Mouse (Mus musculus): Measurements from ENCODE around the gene Ppox. TPM values are rescaled to one million over a fixed set of nuclear protein-coding genes. Genes with fewer than 3 reads are reported as not detected.

Ppox gene
- polyA plus RNA-seq, 1 experiment from 2014 or later, result 49.5 TPM

- H3K9ac ChIP-seq, result no peak overlapping the region
- no peaks in the 10 kb centered on the region for H3K9me3 ChIP-seq
- H3K27ac ChIP-seq, result no peak overlapping the region
- H3K4me3 ChIP-seq, result no peak overlapping the region
- no peak overlapping the region for H3K4me2 ChIP-seq
- 77% methylated on average over 4 of the region's 4 CpGs for WGBS
- H3K27me3 ChIP-seq, result no peaks in the 10 kb centered on the region
- 0 out of 2 replicates have a peak, but pooled peaks cover 3% of the 10 kb centered on the region for H3K4me1 ChIP-seq
- ATAC-seq (ENCODE audit: insufficient number of reproducible peaks, low FRiP score, low TSS enrichment, low read depth), result no peak
- peaks cover 63% of the 10 kb centered on the region for H3K36me3 ChIP-seq
Measured at GRCm38 (mm10) chr1:171234538-171234937, 46.4 kb downstream of the Ppox start.

- no peak for ATAC-seq (ENCODE audit: insufficient number of reproducible peaks, low FRiP score, low TSS enrichment, low read depth)
- no peak within 1 kb of the TSS for H3K4me2 ChIP-seq
- 89% methylated on average over 14 of the region's 14 CpGs for WGBS
- no peaks in the 10 kb centered on the region for H3K27me3 ChIP-seq
- no peaks in the 10 kb centered on the region for H3K9me3 ChIP-seq
- peak within 1 kb of the TSS; percentile 4; the same call in 1 of the 2 replicates for H3K4me3 ChIP-seq
- 0 out of 2 replicates have a peak, but pooled peaks cover 3% of the 10 kb centered on the region for H3K4me1 ChIP-seq
- H3K27ac ChIP-seq, result no peak within 1 kb of the TSS; the same call in 1 of the 2 replicates
- H3K9ac ChIP-seq, result no peak within 1 kb of the TSS
- H3K36me3 ChIP-seq, result peaks cover 60% of the 10 kb centered on the region
Measured at GRCm38 (mm10) chr1:171234126-171234525, 46.9 kb downstream of the Ppox start, which contains the start of gene Fcer1g. Gene Fcer1g, minus strand, starts transcription at chr1:171234365.

- H3K36me3 ChIP-seq, result peaks cover 49% of the 10 kb centered on the region
- 0 out of 2 replicates have a peak, but pooled peaks cover 3% of the 10 kb centered on the region for H3K4me1 ChIP-seq
- no peak overlapping the region for H3K9ac ChIP-seq
- H3K27me3 ChIP-seq, result no peaks in the 10 kb centered on the region
- WGBS, result 88% methylated on average over 12 of the region's 12 CpGs
- H3K27ac ChIP-seq, result no peak overlapping the region; the same call in 1 of the 2 replicates
- ATAC-seq (ENCODE audit: insufficient number of reproducible peaks, low FRiP score, low TSS enrichment, low read depth), result no peak
- no peaks in the 10 kb centered on the region for H3K9me3 ChIP-seq
- H3K4me3 ChIP-seq, result no peak overlapping the region; the same call in 1 of the 2 replicates
- no peak overlapping the region for H3K4me2 ChIP-seq
Measured at GRCm38 (mm10) chr1:171232800-171233730, 47.9 kb downstream of the Ppox start.

- 0 out of 2 replicates have a peak, but pooled peaks cover 3% of the 10 kb centered on the region for H3K4me1 ChIP-seq
- no peak overlapping the region for H3K4me2 ChIP-seq
- no peaks in the 10 kb centered on the region for H3K27me3 ChIP-seq
- no peak overlapping the region for H3K4me3 ChIP-seq
- peaks cover 42% of the 10 kb centered on the region for H3K36me3 ChIP-seq
- no peak for ATAC-seq (ENCODE audit: insufficient number of reproducible peaks, low FRiP score, low TSS enrichment, low read depth)
- H3K9ac ChIP-seq, result no peak overlapping the region
- no peak overlapping the region for H3K27ac ChIP-seq
- 83% methylated on average over 5 of the region's 5 CpGs for WGBS
- H3K9me3 ChIP-seq, result no peaks in the 10 kb centered on the region
Measured at GRCm38 (mm10) chr1:171232348-171232747, 48.6 kb downstream of the Ppox start.

- H3K9ac ChIP-seq, result no peak overlapping the region
- H3K4me2 ChIP-seq, result no peak overlapping the region
- H3K4me3 ChIP-seq, result no peak overlapping the region
- no peak overlapping the region for H3K27ac ChIP-seq
- 80% methylated on average over 4 of the region's 4 CpGs for WGBS
- no peaks in the 10 kb centered on the region for H3K27me3 ChIP-seq
- 0 out of 2 replicates have a peak, but pooled peaks cover 3% of the 10 kb centered on the region for H3K4me1 ChIP-seq
- no peak for ATAC-seq (ENCODE audit: insufficient number of reproducible peaks, low FRiP score, low TSS enrichment, low read depth)
- H3K36me3 ChIP-seq, result peaks cover 37% of the 10 kb centered on the region
- H3K9me3 ChIP-seq, result no peaks in the 10 kb centered on the region
Measured at GRCm38 (mm10) chr1:171231844-171232243, 49.1 kb downstream of the Ppox start.

GRCm38 (mm10) chr1:171230215-171230614 lies 50.8 kb downstream of the Ppox start:
- H3K9me3 ChIP-seq, result no peaks in the 10 kb centered on the region
- no peak overlapping the region for H3K4me3 ChIP-seq
- no peak for ATAC-seq (ENCODE audit: insufficient number of reproducible peaks, low FRiP score, low TSS enrichment, low read depth)
- no peak overlapping the region for H3K4me2 ChIP-seq
- no peak overlapping the region for H3K9ac ChIP-seq
- H3K36me3 ChIP-seq, result peaks cover 21% of the 10 kb centered on the region
- no peaks in the 10 kb centered on the region for H3K27me3 ChIP-seq
- H3K27ac ChIP-seq, result no peak overlapping the region
- 38% methylated on average over 3 of the region's 3 CpGs for WGBS
- H3K4me1 ChIP-seq, result 0 out of 2 replicates have a peak, but pooled peaks cover 3% of the 10 kb centered on the region

GRCm38 (mm10) chr1:171229750-171230149 lies 51.2 kb downstream of the Ppox start:
- Histone ChIP-seq H3K9me3 (no peaks in the 10 kb centered on the region), H3K4me2 (no peak overlapping the region), H3K4me3 (no peak overlapping the region), H3K36me3 (peaks cover 16% of the 10 kb centered on the region), H3K27me3 (no peaks in the 10 kb centered on the region), H3K9ac (no peak overlapping the region), H3K27ac (no peak overlapping the region), H3K4me1 (0 out of 2 replicates have a peak, but pooled peaks cover 3% of the 10 kb centered on the region)
- WGBS, result 37% methylated on average over 6 of the region's 6 CpGs
- no peak for ATAC-seq (ENCODE audit: insufficient number of reproducible peaks, low FRiP score, low TSS enrichment, low read depth)

- Histone ChIP-seq H3K4me3 (no peak overlapping the region), H3K27me3 (no peaks in the 10 kb centered on the region), H3K36me3 (no peaks in the 10 kb centered on the region), H3K4me1 (0 out of 2 replicates have a peak, but pooled peaks cover 3% of the 10 kb centered on the region), H3K4me2 (no peak overlapping the region), H3K9me3 (no peaks in the 10 kb centered on the region), H3K27ac (no peak overlapping the region), H3K9ac (no peak overlapping the region)
- no peak for ATAC-seq (ENCODE audit: insufficient number of reproducible peaks, low FRiP score, low TSS enrichment, low read depth)
- 68% methylated on average over 1 of the region's 1 CpGs for WGBS
Measured at GRCm38 (mm10) chr1:171227879-171228278, 53.1 kb downstream of the Ppox start.

GRCm38 (mm10) chr1:171226780-171227179 lies 54.2 kb downstream of the Ppox start:
- H3K4me3 ChIP-seq, result no peak overlapping the region
- 50% methylated on average over 4 of the region's 4 CpGs for WGBS
- ATAC-seq (ENCODE audit: insufficient number of reproducible peaks, low FRiP score, low TSS enrichment, low read depth), result no peak

More at GRCm38 (mm10) chr1:171226780-171227179, 54.2 kb downstream of the Ppox start:
- Histone ChIP-seq H3K9ac (no peak overlapping the region), H3K4me1 (peaks cover 6% of the 10 kb centered on the region), H3K27me3 (no peaks in the 10 kb centered on the region), H3K9me3 (no peaks in the 10 kb centered on the region), H3K27ac (no peak overlapping the region), H3K36me3 (no peaks in the 10 kb centered on the region), H3K4me2 (no peak overlapping the region)

Other genes starting within 250 kb of the Ppox start
- 25.9 and 32.2 TPM in 2 replicates for gene Fcgr3, start 216.3 kb downstream of the Ppox start, polyA plus RNA-seq (2015; fragmentation: Nextera tagmentation; extraction: Ambion mirVana)
- gene Cfap126, start 167.3 kb downstream of the Ppox start, polyA plus RNA-seq (2015; fragmentation: Nextera tagmentation; extraction: Ambion mirVana), result 1.1 and 2.2 TPM in 2 replicates
- gene Sdhc, start 130.6 kb downstream of the Ppox start, polyA plus RNA-seq (2015; fragmentation: Nextera tagmentation; extraction: Ambion mirVana), result 235 and 256 TPM in 2 replicates
- 6.8 and 9.3 TPM in 2 replicates for gene Mpz, start 130.5 kb downstream of the Ppox start, polyA plus RNA-seq (2015; fragmentation: Nextera tagmentation; extraction: Ambion mirVana)
- 5.8 and 7.1 TPM in 2 replicates for gene Pcp4l1, start 84.9 kb downstream of the Ppox start, polyA plus RNA-seq (2015; fragmentation: Nextera tagmentation; extraction: Ambion mirVana)
- gene Nr1i3, start 67.2 kb downstream of the Ppox start, polyA plus RNA-seq (2015; fragmentation: Nextera tagmentation; extraction: Ambion mirVana), result 0.11 and 0.33 TPM in 2 replicates
- 29.8 and 32.7 TPM in 2 replicates for gene Tomm40l, start 58.7 kb downstream of the Ppox start, polyA plus RNA-seq (2015; fragmentation: Nextera tagmentation; extraction: Ambion mirVana)
- gene Apoa2, start 56.1 kb downstream of the Ppox start, polyA plus RNA-seq (2015; fragmentation: Nextera tagmentation; extraction: Ambion mirVana), result 3.6 and 17.5 TPM in 2 replicates
- 94.7 and 98.6 TPM in 2 replicates for gene Fcer1g, start 46.8 kb downstream of the Ppox start, polyA plus RNA-seq (2015; fragmentation: Nextera tagmentation; extraction: Ambion mirVana)
- 17.6 and 19.4 TPM in 2 replicates for gene Adamts4, start 30.8 kb downstream of the Ppox start, polyA plus RNA-seq (2015; fragmentation: Nextera tagmentation; extraction: Ambion mirVana)
- gene Ndufs2, start 29.8 kb downstream of the Ppox start, polyA plus RNA-seq (2015; fragmentation: Nextera tagmentation; extraction: Ambion mirVana), result 217 and 252 TPM in 2 replicates
- 63.2 and 69.1 TPM in 2 replicates for gene B4galt3, start 10.9 kb downstream of the Ppox start, polyA plus RNA-seq (2015; fragmentation: Nextera tagmentation; extraction: Ambion mirVana)
- gene Usp21, start 6.8 kb upstream of the Ppox start, polyA plus RNA-seq (2015; fragmentation: Nextera tagmentation; extraction: Ambion mirVana), result 81.5 and 83.1 TPM in 2 replicates
- gene Ufc1, start 13.8 kb upstream of the Ppox start, polyA plus RNA-seq (2015; fragmentation: Nextera tagmentation; extraction: Ambion mirVana), result 113 and 116 TPM in 2 replicates
- gene Dedd, start 48.0 kb upstream of the Ppox start, polyA plus RNA-seq (2015; fragmentation: Nextera tagmentation; extraction: Ambion mirVana), result 52.2 and 56.9 TPM in 2 replicates
- 38.8 and 38.9 TPM in 2 replicates for gene Nit1, start 64.5 kb upstream of the Ppox start, polyA plus RNA-seq (2015; fragmentation: Nextera tagmentation; extraction: Ambion mirVana)
- gene Pfdn2, start 64.5 kb upstream of the Ppox start, polyA plus RNA-seq (2015; fragmentation: Nextera tagmentation; extraction: Ambion mirVana), result 93.0 and 95.1 TPM in 2 replicates
- 1.5 TPM in 2 replicates for gene Klhdc9, start 79.6 kb upstream of the Ppox start, polyA plus RNA-seq (2015; fragmentation: Nextera tagmentation; extraction: Ambion mirVana)
- 56.3 and 61.5 TPM in 2 replicates for gene Nectin4, start 88.9 kb upstream of the Ppox start, polyA plus RNA-seq (2015; fragmentation: Nextera tagmentation; extraction: Ambion mirVana)
- gene Arhgap30, start 107.8 kb upstream of the Ppox start, polyA plus RNA-seq (2015; fragmentation: Nextera tagmentation; extraction: Ambion mirVana), result 2.9 and 3.2 TPM in 2 replicates
- gene Usf1, start 130.1 kb upstream of the Ppox start, polyA plus RNA-seq (2015; fragmentation: Nextera tagmentation; extraction: Ambion mirVana), result 71.1 and 75.8 TPM in 2 replicates
- 5.2 and 8.5 TPM in 2 replicates for gene Tstd1, start 137.7 kb upstream of the Ppox start, polyA plus RNA-seq (2015; fragmentation: Nextera tagmentation; extraction: Ambion mirVana)
- 68.3 and 70.6 TPM in 2 replicates for gene F11r, start 156.3 kb upstream of the Ppox start, polyA plus RNA-seq (2015; fragmentation: Nextera tagmentation; extraction: Ambion mirVana)
- gene Alyref2, start 222.3 kb upstream of the Ppox start, polyA plus RNA-seq (2015; fragmentation: Nextera tagmentation; extraction: Ambion mirVana), result 17.3 and 21.1 TPM in 2 replicates

Data from limb, embryonic 15.5 days (tissue).